Mouse (Mus musculus): ENCODE measurements around the gene Olfr50. TPM values are rescaled to one million over a fixed set of nuclear protein-coding genes. Genes with fewer than 3 reads are reported as not detected.

Olfr50 gene
- not detected in 2 replicates for polyA plus RNA-seq (2014; fragmentation: Nextera tagmentation; extraction: Ambion mirVana)

DNA sequence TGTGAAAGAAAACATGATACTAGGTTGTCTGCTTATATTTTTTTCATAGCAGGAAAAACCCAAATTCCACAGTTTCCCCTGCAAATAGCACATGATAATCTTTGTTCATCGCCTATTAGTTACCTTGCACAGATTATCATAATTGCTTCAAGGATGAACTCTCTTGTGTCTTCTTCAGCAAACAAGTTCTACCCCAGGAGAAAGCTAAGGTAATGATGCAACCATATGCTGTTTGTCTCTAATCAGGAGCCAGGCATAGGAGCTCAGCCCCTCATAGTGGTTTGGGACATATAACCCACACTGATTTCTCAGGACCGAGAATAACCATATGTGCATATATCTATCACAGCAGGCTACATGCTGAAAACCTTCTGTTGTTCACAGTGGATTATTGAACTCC, at the start of gene Olfr50:
Olfr50 (plus strand) TSS at position 301 of the 400 bp plus-strand sequence.
- no peak within 1 kb of the TSS for H3K9ac ChIP-seq (replicated peaks; ENCODE audit: low read length)
- H3K9me3 ChIP-seq (ENCODE audit: control insufficient read depth, low read length), result peaks cover 20% of the 10 kb centered on the region; the same call in 1 of the 2 replicates
- H3K36me3 ChIP-seq (ENCODE audit: control insufficient read depth, insufficient read depth, low read length), result no peaks in the 10 kb centered on the region
- 74% methylated on average over 2 of the region's 2 CpGs for WGBS
- H3K27me3 ChIP-seq (ENCODE audit: control insufficient read depth, insufficient read depth, low read length), result no peaks in the 10 kb centered on the region
- no peak within 1 kb of the TSS for H3K4me3 ChIP-seq (replicated peaks; ENCODE audit: low read depth, low read length)
- H3K4me1 ChIP-seq (ENCODE audit: control insufficient read depth, insufficient read depth, low read length), result no peaks in the 10 kb centered on the region
- ATAC-seq (ENCODE audit: low FRiP score, low TSS enrichment), result no peak
- no peak within 1 kb of the TSS for H3K4me2 ChIP-seq (ENCODE audit: low read length)
- DNase-seq, result no peak
- no peak within 1 kb of the TSS for H3K27ac ChIP-seq (replicated peaks; ENCODE audit: low read depth, low read length)

DNA sequence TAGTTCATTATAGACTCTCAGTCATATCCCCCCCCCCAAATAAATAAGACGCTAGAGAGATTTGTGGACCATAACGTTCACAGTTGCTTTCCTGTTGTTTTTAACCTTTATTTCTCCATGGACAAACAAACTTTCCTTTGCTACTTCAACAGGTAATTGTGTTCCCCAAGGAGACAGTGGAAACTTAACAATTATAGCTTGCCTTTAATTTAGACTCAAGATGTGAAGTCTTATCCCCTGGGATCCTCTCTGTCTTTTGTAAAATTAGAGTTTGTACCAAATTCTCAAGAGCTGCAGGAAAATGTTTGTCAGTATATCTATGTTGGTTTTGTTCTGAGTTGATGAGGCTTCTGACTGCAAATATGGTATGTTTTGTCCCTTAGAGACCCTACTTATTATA, 6.4 kb upstream of the Olfr50 start, which contains the start of gene Olfr348:
Olfr348 (plus strand) TSS at position 301 of the 400 bp plus-strand sequence.
- Histone ChIP-seq H3K4me2 (ENCODE audit: low read length) (no peak within 1 kb of the TSS), H3K36me3 (ENCODE audit: control insufficient read depth, insufficient read depth, low read length) (no peaks in the 10 kb centered on the region), H3K9ac (replicated peaks; ENCODE audit: low read length) (no peak within 1 kb of the TSS), H3K27me3 (ENCODE audit: control insufficient read depth, insufficient read depth, low read length) (no peaks in the 10 kb centered on the region), H3K9me3 (ENCODE audit: control insufficient read depth, low read length) (peaks cover 15% of the 10 kb centered on the region; the same call in 1 of the 2 replicates), H3K27ac (replicated peaks; ENCODE audit: low read depth, low read length) (no peak within 1 kb of the TSS), H3K4me1 (ENCODE audit: control insufficient read depth, insufficient read depth, low read length) (no peaks in the 10 kb centered on the region), H3K4me3 (replicated peaks; ENCODE audit: low read depth, low read length) (no peak within 1 kb of the TSS)
- ATAC-seq (ENCODE audit: low FRiP score, low TSS enrichment) (no peak), DNase-seq (no peak)
- WGBS, result 65% methylated on average over 2 of the region's 2 CpGs

DNA sequence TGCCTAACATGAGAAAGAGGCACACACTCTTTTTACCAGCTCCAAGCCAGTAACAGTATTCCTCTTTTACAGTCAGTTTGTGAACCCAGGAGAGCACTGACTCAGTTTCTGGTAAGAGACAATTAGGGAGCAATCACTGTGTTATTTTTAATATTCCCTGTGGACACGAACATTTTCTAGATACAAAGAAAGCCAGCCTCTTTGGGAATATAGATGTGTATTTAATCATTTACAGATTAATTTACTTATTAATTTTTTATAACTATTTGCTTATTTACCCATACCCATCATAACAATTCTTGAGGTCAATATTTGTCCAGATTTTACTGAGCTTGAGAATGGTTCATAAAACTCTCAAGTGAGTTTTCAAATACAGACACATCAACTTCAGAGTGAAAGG, 26.6 kb downstream of the Olfr50 start, which contains the start of gene Olfr3:
Olfr3 (minus strand) TSS at position 101 of the 400 bp plus-strand sequence.
- DNase-seq (no peak), ATAC-seq (ENCODE audit: low FRiP score, low TSS enrichment) (no peak)
- Histone ChIP-seq H3K27me3 (ENCODE audit: control insufficient read depth, insufficient read depth, low read length) (no peaks in the 10 kb centered on the region), H3K4me3 (replicated peaks; ENCODE audit: low read depth, low read length) (no peak within 1 kb of the TSS), H3K4me2 (ENCODE audit: low read length) (no peak within 1 kb of the TSS), H3K9ac (replicated peaks; ENCODE audit: low read length) (no peak within 1 kb of the TSS), H3K27ac (replicated peaks; ENCODE audit: low read depth, low read length) (no peak within 1 kb of the TSS), H3K4me1 (ENCODE audit: control insufficient read depth, insufficient read depth, low read length) (no peaks in the 10 kb centered on the region), H3K36me3 (ENCODE audit: control insufficient read depth, insufficient read depth, low read length) (no peaks in the 10 kb centered on the region), H3K9me3 (ENCODE audit: control insufficient read depth, low read length) (peaks cover 9% of the 10 kb centered on the region; the same call in 1 of the 2 replicates)
- WGBS, result 75% methylated on average over 1 of the region's 1 CpGs

DNA sequence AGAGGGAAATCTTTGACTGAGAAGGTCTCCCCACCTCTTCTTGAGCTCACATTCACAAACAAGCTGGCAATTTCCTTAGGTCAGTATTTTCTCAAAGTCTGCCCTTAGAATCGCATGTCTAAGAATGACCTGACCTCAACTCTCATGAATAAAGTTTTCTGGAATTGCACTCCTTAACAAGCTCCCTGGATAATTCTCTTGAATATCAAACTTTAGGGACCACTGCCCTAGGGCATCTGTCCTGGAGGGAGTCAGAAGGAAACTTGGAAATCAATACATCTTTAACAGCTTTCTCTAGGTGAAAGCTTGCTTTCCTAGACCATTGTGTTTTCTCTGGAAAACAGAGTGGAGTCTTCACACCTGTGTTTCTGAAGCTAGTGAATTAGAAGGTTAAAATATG, 55.7 kb downstream of the Olfr50 start, which contains the start of gene Olfr350:
Olfr350 (plus strand) TSS at position 301 of the 400 bp plus-strand sequence.
- ATAC-seq (ENCODE audit: low FRiP score, low TSS enrichment), result no peak
- Histone ChIP-seq H3K4me1 (ENCODE audit: control insufficient read depth, insufficient read depth, low read length) (no peaks in the 10 kb centered on the region), H3K36me3 (ENCODE audit: control insufficient read depth, insufficient read depth, low read length) (no peaks in the 10 kb centered on the region), H3K4me2 (ENCODE audit: low read length) (no peak within 1 kb of the TSS), H3K9ac (replicated peaks; ENCODE audit: low read length) (no peak within 1 kb of the TSS), H3K4me3 (replicated peaks; ENCODE audit: low read depth, low read length) (no peak within 1 kb of the TSS), H3K9me3 (ENCODE audit: control insufficient read depth, low read length) (peaks cover 10% of the 10 kb centered on the region; the same call in 1 of the 2 replicates), H3K27ac (replicated peaks; ENCODE audit: low read depth, low read length) (no peak within 1 kb of the TSS), H3K27me3 (ENCODE audit: control insufficient read depth, insufficient read depth, low read length) (no peaks in the 10 kb centered on the region)
- DNase-seq, result no peak
- 94% methylated on average over 1 of the region's 1 CpGs for WGBS

Other genes with a start within 250 kb of the Olfr50 start
- gene Olfr344, start 223.9 kb upstream of the Olfr50 start, polyA plus RNA-seq (2014; fragmentation: Nextera tagmentation; extraction: Ambion mirVana), result not detected in 2 replicates
- gene Olfr345, start 150.5 kb upstream of the Olfr50 start, polyA plus RNA-seq (2014; fragmentation: Nextera tagmentation; extraction: Ambion mirVana), result not detected in 2 replicates
- gene Olfr346, start 104.8 kb upstream of the Olfr50 start, polyA plus RNA-seq (2014; fragmentation: Nextera tagmentation; extraction: Ambion mirVana), result not detected in 2 replicates
- gene Olfr347, start 58.6 kb upstream of the Olfr50 start, polyA plus RNA-seq (2014; fragmentation: Nextera tagmentation; extraction: Ambion mirVana), result not detected in 2 replicates
- gene Olfr348, start 6.3 kb upstream of the Olfr50 start, polyA plus RNA-seq (2014; fragmentation: Nextera tagmentation; extraction: Ambion mirVana), result not detected in 2 replicates
- gene Olfr3, start 26.5 kb downstream of the Olfr50 start, polyA plus RNA-seq (2014; fragmentation: Nextera tagmentation; extraction: Ambion mirVana), result not detected in 2 replicates
- gene Olfr350, start 55.8 kb downstream of the Olfr50 start, polyA plus RNA-seq (2014; fragmentation: Nextera tagmentation; extraction: Ambion mirVana), result not detected in 2 replicates
- not detected in 2 replicates for gene Olfr351, start 72.1 kb downstream of the Olfr50 start, polyA plus RNA-seq (2014; fragmentation: Nextera tagmentation; extraction: Ambion mirVana)
- gene Olfr352, start 77.9 kb downstream of the Olfr50 start, polyA plus RNA-seq (2014; fragmentation: Nextera tagmentation; extraction: Ambion mirVana), result not detected in 2 replicates
- not detected in 2 replicates for gene Olfr353, start 102.4 kb downstream of the Olfr50 start, polyA plus RNA-seq (2014; fragmentation: Nextera tagmentation; extraction: Ambion mirVana)
- not detected in 2 replicates for gene Olfr354, start 115.1 kb downstream of the Olfr50 start, polyA plus RNA-seq (2014; fragmentation: Nextera tagmentation; extraction: Ambion mirVana)
- not detected in 2 replicates for gene Olfr355, start 138.4 kb downstream of the Olfr50 start, polyA plus RNA-seq (2014; fragmentation: Nextera tagmentation; extraction: Ambion mirVana)
- gene Olfr356, start 146.6 kb downstream of the Olfr50 start, polyA plus RNA-seq (2014; fragmentation: Nextera tagmentation; extraction: Ambion mirVana), result not detected in 2 replicates
- not detected in 2 replicates for gene Olfr357, start 203.3 kb downstream of the Olfr50 start, polyA plus RNA-seq (2014; fragmentation: Nextera tagmentation; extraction: Ambion mirVana)
- gene Olfr358, start 218.8 kb downstream of the Olfr50 start, polyA plus RNA-seq (2014; fragmentation: Nextera tagmentation; extraction: Ambion mirVana), result not detected in 2 replicates

All from midbrain, embryonic 14.5 days (tissue).